Mouse (Mus musculus): ENCODE results near the gene Vmn1r111. TPM values are rescaled to one million over a fixed set of nuclear protein-coding genes. Genes with fewer than 3 reads are reported as not detected.
"Not testable (repeated sequence)": the region's sequence is repeated elsewhere in the genome, so short reads cannot be mapped to it uniquely, and the experiment has no call there.

Vmn1r111 gene
- polyA plus RNA-seq (2015; fragmentation: Nextera tagmentation; extraction: Ambion mirVana), result not detected in 2 replicates

DNA sequence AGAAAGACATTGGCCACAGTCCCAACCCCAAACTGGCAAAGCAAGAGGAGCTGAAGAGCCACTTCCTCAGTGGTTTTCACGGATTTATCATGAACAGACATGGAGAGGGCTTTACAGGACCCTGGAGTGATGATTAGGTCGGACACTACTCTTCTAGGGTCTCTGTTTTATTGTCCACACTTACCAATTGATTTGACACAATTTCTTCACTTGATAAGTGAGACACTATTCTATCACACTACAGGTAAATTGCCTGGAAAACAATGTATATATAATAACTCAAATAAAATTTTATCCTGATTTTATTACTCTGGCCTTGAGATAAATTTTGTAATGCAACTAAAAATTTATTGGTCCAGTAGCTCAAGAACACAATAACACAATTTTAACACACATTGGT is at the start of gene Vmn1r111:
TSS of gene Vmn1r111 (minus strand) at position 101 of the 400 bp plus-strand sequence.
- H3K27me3 ChIP-seq; H3K4me1 ChIP-seq; H3K9ac ChIP-seq; H3K36me3 ChIP-seq; ATAC-seq (ENCODE audit: low FRiP score, low read depth); H3K4me3 ChIP-seq; H3K27ac ChIP-seq; H3K4me2 ChIP-seq (replicated peaks); H3K9me3 ChIP-seq: not testable (repeated sequence)
- WGBS, result no CpG with 5 or more reads among the region's 2 CpGs

DNA sequence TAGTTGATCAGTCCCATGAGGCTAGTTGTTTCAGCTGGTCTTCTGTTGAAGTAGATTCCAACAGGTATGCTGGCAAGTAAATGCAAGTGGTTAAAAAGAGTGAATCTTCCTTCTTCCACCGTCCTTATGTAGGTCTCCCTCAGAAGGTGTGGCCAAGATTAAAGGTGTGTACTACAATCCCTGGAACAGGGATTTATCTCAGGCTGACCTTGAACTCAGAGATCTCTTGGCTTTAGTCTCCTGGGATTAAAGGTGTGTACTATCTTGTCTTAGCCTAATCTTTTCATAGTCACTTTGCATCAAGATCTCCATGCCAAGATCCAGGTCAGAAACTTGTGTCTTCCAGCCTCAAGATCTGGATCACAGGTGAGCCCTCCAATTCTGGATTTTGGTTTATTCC is 27.5 kb upstream of the Vmn1r111 start, which contains the start of gene Gm10668:
TSS of gene Gm10668 (minus strand) at position 101 of the 400 bp plus-strand sequence.
- not testable (repeated sequence) for H3K4me1 ChIP-seq; ATAC-seq (ENCODE audit: low FRiP score, low read depth); H3K4me2 ChIP-seq (replicated peaks); H3K27ac ChIP-seq; H3K9ac ChIP-seq; H3K36me3 ChIP-seq; H3K27me3 ChIP-seq; H3K4me3 ChIP-seq; H3K9me3 ChIP-seq
- WGBS, result no CpG with 5 or more reads among the region's 1 CpGs

DNA sequence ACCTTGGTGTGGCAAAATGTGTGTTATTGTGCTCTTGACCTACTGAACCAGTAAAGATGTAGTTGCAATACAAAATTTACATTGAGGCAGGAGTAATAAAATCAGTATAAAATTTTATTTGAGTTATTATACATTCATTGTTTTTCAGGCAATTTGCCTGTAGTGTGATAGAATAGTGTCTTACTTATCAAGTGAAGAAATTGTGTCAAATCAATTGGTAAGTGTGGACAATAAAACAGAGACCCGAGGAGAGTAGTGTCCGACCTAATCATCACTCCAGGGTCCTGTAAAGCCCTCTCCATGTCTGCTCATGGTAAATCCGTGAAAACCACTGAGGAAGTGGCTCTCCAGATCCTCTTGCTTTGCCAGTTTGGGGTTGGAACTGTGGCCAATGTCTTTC is 34.4 kb downstream of the Vmn1r111 start, which contains the start of gene Vmn1r107:
TSS of gene Vmn1r107 (plus strand) at position 301 of the 400 bp plus-strand sequence.
- not testable (repeated sequence) for H3K9ac ChIP-seq; H3K4me1 ChIP-seq; H3K27me3 ChIP-seq; H3K9me3 ChIP-seq; H3K4me3 ChIP-seq; H3K27ac ChIP-seq; ATAC-seq (ENCODE audit: low FRiP score, low read depth); H3K36me3 ChIP-seq; H3K4me2 ChIP-seq (replicated peaks)
- WGBS, result no CpG with 5 or more reads among the region's 3 CpGs

Other genes starting within 250 kb of the Vmn1r111 start
- gene Gm10670, start 228.3 kb downstream of the Vmn1r111 start, polyA plus RNA-seq (2015; fragmentation: Nextera tagmentation; extraction: Ambion mirVana), result not detected in 2 replicates
- gene Vmn1r103, start 192.7 kb downstream of the Vmn1r111 start, polyA plus RNA-seq (2015; fragmentation: Nextera tagmentation; extraction: Ambion mirVana), result not detected in 2 replicates
- not detected in 2 replicates for gene Vmn1r104, start 169.4 kb downstream of the Vmn1r111 start, polyA plus RNA-seq (2015; fragmentation: Nextera tagmentation; extraction: Ambion mirVana)
- not detected in 2 replicates for gene Gm5726, start 157.5 kb downstream of the Vmn1r111 start, polyA plus RNA-seq (2015; fragmentation: Nextera tagmentation; extraction: Ambion mirVana)
- not detected in 2 replicates for gene Gm4141, start 127.0 kb downstream of the Vmn1r111 start, polyA plus RNA-seq (2015; fragmentation: Nextera tagmentation; extraction: Ambion mirVana)
- not detected in 2 replicates for gene Gm4513, start 104.2 kb downstream of the Vmn1r111 start, polyA plus RNA-seq (2015; fragmentation: Nextera tagmentation; extraction: Ambion mirVana)
- not detected in 2 replicates for gene Vmn1r107, start 34.3 kb downstream of the Vmn1r111 start, polyA plus RNA-seq (2015; fragmentation: Nextera tagmentation; extraction: Ambion mirVana)
- gene Gm10668, start 27.4 kb upstream of the Vmn1r111 start, polyA plus RNA-seq (2015; fragmentation: Nextera tagmentation; extraction: Ambion mirVana), result not detected in 2 replicates
- not detected in 2 replicates for gene Vmn1r112, start 68.0 kb upstream of the Vmn1r111 start, polyA plus RNA-seq (2015; fragmentation: Nextera tagmentation; extraction: Ambion mirVana)
- gene Vmn1r113, start 84.1 kb upstream of the Vmn1r111 start, polyA plus RNA-seq (2015; fragmentation: Nextera tagmentation; extraction: Ambion mirVana), result not detected in 2 replicates
- gene Vmn1r114, start 109.0 kb upstream of the Vmn1r111 start, polyA plus RNA-seq (2015; fragmentation: Nextera tagmentation; extraction: Ambion mirVana), result not detected in 2 replicates
- gene Vmn1r115, start 141.8 kb upstream of the Vmn1r111 start, polyA plus RNA-seq (2015; fragmentation: Nextera tagmentation; extraction: Ambion mirVana), result not detected in 2 replicates
- not detected in 2 replicates for gene Vmn1r116, start 169.0 kb upstream of the Vmn1r111 start, polyA plus RNA-seq (2015; fragmentation: Nextera tagmentation; extraction: Ambion mirVana)
- gene Vmn1r117, start 180.9 kb upstream of the Vmn1r111 start, polyA plus RNA-seq (2015; fragmentation: Nextera tagmentation; extraction: Ambion mirVana), result not detected in 2 replicates
- gene Vmn1r118, start 209.1 kb upstream of the Vmn1r111 start, polyA plus RNA-seq (2015; fragmentation: Nextera tagmentation; extraction: Ambion mirVana), result not detected in 2 replicates